Mouse (Mus musculus) cerebellum, adult (tissue): ENCODE results near the gene Steap4.
"Not testable (repeated sequence)": the region's sequence is repeated elsewhere in the genome, so short reads cannot be mapped to it uniquely, and the experiment has no call there.

ENCODE experiments used
- ATAC-seq: cut with Nextera tagmentation; 2 replicates; pipeline ENCODE4 v1.9.2; 2017; ENCODE audit warnings: mild to moderate bottlenecking, moderate library complexity, mixed read lengths; ENCODE audit not compliant: insufficient number of reproducible peaks, low FRiP score, low TSS enrichment

The Steap4 gene

GRCm38 (mm10) chr5:7987962-7988361, 27.7 kb downstream of the Steap4 start:
- ATAC-seq: no peak

- no peak for ATAC-seq
Measured at GRCm38 (mm10) chr5:7988415-7988814, 28.2 kb downstream of the Steap4 start.

- ATAC-seq: not testable (repeated sequence)
Measured at GRCm38 (mm10) chr5:7991631-7992030, 31.4 kb downstream of the Steap4 start.

GRCm38 (mm10) chr5:7993766-7994165, 33.5 kb downstream of the Steap4 start:
- ATAC-seq: no peak

GRCm38 (mm10) chr5:7995288-7995897, 35.1 kb downstream of the Steap4 start:
- no peak for ATAC-seq

GRCm38 (mm10) chr5:7996401-7997044, 36.3 kb downstream of the Steap4 start:
- ATAC-seq: peak; percentile 26; the same call in 1 of the 2 replicates

GRCm38 (mm10) chr5:7997086-7997485, 36.8 kb downstream of the Steap4 start:
- ATAC-seq: no peak

- no peak for ATAC-seq
Measured at GRCm38 (mm10) chr5:8000466-8000865, 40.2 kb downstream of the Steap4 start.

- no peak for ATAC-seq
Measured at GRCm38 (mm10) chr5:8002827-8003226, 42.6 kb downstream of the Steap4 start.

- no peak for ATAC-seq
Measured at GRCm38 (mm10) chr5:8013276-8013675, 53.0 kb downstream of the Steap4 start.
